Mouse (Mus musculus) megakaryocyte progenitor cell, adult 5-6 weeks (primary cell): ENCODE measurements around the gene Catsperg1. TPM values are rescaled to one million over a fixed set of nuclear protein-coding genes. Genes with fewer than 3 reads are reported as not detected.
"Not testable (repeated sequence)": the region's sequence is repeated elsewhere in the genome, so short reads cannot be mapped to it uniquely, and the experiment has no call there.

Source experiments
- ATAC-seq: replicated peaks from 2 replicates; pipeline ENCODE4 v1.8.0; 2016; ENCODE audit warnings: mild to moderate bottlenecking, moderate TSS enrichment, inconsistent platforms; ENCODE audit not compliant: poor library complexity
- total RNA-seq, 2 experiments: library from RNA; stranded (forward) in 1 of 2; stranded (reverse) in 1 of 2; fragments of 157-497, 149-512 nt in 1 of 2; fragments of 200-1000 nt in 1 of 2; gene quantifications; 2 replicates each; pipeline versions ENCODE4 v1.2.3 to v1.2.4; 2015 to 2017

The Catsperg1 gene
- total RNA-seq, 2 experiments from 2014 or later, result 0.50 to 1.1 TPM

- no peak for ATAC-seq
These were observed 17.7 kb upstream of the Catsperg1 start for GRCm38 (mm10) chr7:29231517-29231916.

GRCm38 (mm10) chr7:29230560-29230959 lies 16.7 kb upstream of the Catsperg1 start:
- no peak for ATAC-seq

DNA sequence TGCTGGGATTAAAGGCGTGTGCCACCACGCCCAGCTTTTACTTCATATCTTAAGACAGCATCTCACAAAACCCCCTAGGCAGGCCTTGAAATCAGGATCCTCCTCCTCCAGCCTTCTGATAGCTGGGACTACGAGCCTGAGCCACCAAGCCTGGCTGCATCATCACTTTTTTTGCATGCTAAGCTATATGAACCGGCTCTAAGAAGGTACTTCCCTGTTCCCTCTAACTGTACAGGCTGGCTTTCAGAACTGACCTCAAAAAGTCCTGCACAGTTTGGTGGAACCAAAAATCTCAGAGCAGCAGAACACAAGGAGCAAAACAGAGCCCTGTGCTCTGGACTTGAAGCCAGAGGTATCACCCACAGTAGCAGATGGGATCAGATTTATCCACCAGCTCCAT lies 14.4 kb upstream of the Catsperg1 start:
- no peak for ATAC-seq

GRCm38 (mm10) chr7:29225520-29225919 lies 11.7 kb upstream of the Catsperg1 start:
- no peak for ATAC-seq

- ATAC-seq, result no peak
These were observed 11.0 kb upstream of the Catsperg1 start for GRCm38 (mm10) chr7:29224756-29225394.

- no peak for ATAC-seq
These were observed 1.0 kb upstream of the Catsperg1 start for GRCm38 (mm10) chr7:29214846-29215245.

DNA sequence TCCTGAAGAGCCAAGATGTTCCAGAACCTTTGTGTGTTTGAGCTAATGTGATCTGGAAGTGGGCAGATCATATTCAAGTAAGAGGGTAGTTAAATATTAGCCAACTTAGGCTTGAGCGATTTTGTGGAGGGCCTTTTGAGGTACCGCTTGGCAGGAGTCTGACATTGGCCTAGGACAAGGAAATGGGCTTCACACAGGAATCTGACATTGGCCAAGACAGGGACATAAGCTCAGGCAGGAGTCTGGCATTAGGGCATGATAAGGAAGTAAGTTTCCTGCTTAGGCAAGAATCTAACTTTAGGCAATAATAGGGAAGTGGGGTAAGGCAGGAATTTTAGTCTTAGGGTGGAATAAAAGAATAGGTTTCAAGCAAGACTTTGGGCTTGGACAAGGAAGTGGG lies 401 bp upstream of the Catsperg1 start:
- ATAC-seq, result no peak

GRCm38 (mm10) chr7:29212775-29213560 lies 867 bp downstream of the Catsperg1 start:
- ATAC-seq, result not testable (repeated sequence)

- peak; percentile 36 for ATAC-seq
These were observed 1.6 kb downstream of the Catsperg1 start for GRCm38 (mm10) chr7:29212199-29212765.

DNA sequence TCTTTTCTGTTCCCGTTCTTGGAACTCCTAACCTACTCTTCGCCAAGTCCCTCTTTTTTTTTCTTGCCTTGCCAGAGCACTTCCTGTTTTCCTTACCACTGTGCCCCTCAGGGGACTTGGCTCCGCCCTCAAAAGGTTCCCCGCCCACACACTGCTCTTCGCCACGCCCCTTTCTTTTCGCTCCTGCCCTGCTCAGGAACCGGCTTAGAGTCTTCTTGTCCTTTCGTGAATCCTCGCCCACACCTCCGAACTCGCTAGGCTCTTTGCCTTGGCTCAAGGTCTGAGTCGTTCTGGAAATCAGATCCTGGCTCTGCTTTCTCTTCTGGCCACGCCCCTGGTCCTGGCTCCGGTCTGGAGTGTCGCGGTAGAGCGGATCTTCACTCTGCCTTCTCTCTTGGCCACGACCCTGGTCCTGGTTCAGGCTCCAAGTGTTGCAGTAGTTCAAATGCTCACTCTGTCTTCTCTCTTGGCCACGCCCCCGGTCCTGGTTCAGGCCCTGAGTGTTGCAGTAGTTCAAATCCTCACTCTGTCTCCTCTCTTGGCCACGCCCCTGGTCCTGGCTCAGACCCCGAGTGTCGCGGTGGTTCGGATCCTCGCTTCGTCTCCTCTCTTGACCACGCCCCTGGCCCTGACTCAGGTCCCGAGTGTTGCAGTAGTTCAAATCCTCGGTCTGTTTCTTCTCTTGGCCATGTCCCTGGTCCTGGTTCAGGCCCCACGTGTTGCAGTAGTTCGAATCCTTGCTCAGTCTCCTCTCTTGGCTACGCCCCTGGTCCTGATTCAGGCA lies 2.2 kb downstream of the Catsperg1 start:
- ATAC-seq, result peak; percentile 78

GRCm38 (mm10) chr7:29211013-29211412 lies 2.8 kb downstream of the Catsperg1 start:
- ATAC-seq, result peak; percentile 72

DNA sequence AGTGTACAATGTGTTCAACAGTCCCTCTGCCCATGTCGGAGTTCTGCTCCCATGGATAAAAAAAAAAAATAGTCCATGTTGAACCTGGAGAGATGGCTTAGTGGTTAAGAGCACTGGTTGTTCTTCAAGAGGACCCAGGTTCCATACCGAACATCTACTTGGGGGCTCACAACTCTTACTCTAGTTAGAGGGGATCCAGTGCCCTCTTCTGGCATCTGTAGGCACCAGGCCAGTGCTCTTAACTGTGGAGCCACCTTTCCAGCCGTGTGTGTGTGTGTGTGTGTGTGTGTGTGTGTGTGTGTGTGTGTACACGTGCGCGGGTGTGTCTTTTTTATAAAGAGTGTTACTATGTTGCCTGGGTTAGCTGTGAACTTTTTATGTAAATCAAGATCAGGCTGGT lies 11.3 kb downstream of the Catsperg1 start:
- 0 out of 2 replicates have a peak, but pooled peaks have one; percentile 23 for ATAC-seq

DNA sequence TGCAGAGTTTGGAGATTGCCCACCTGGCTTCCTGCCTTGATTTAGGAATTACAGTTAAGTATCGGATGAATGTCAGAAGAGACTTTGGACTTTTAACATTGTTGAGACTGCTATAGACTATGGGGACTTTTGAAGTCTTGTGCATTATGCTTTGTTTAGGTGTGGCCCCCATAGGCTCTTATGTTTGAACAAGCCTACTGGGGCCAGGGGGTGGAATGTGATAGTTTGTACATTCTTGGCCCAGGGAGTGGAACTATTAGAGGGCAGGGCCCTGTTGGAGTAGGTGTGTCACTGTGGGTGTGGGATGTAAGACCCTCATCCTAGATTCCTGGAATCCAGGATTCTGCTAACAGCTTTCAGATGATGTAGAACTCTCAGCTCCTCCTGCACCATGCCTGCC lies 19.6 kb downstream of the Catsperg1 start:
- not testable (repeated sequence) for ATAC-seq

- ATAC-seq, result not testable (repeated sequence)
These were observed 32.5 kb downstream of the Catsperg1 start for GRCm38 (mm10) chr7:29181323-29181722.

DNA sequence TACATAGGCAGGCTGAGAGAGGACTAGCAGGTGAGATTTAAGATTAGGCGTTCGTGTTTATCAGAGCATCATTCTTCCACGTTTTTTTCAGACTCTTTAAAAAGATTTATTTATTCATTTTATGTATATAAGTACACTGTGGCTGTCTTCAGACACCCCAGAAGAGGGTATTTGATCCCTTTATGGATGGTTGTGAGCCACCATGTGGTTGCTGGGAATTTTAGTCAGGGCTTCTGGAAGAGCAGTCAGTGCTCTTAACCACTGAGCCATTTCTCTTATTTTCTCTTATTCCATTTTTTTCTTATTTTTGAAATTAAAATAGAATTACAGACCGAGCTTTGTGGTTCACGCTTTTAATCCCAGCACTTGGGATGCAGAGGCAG lies 33.0 kb downstream of the Catsperg1 start:
- no peak for ATAC-seq

DNA sequence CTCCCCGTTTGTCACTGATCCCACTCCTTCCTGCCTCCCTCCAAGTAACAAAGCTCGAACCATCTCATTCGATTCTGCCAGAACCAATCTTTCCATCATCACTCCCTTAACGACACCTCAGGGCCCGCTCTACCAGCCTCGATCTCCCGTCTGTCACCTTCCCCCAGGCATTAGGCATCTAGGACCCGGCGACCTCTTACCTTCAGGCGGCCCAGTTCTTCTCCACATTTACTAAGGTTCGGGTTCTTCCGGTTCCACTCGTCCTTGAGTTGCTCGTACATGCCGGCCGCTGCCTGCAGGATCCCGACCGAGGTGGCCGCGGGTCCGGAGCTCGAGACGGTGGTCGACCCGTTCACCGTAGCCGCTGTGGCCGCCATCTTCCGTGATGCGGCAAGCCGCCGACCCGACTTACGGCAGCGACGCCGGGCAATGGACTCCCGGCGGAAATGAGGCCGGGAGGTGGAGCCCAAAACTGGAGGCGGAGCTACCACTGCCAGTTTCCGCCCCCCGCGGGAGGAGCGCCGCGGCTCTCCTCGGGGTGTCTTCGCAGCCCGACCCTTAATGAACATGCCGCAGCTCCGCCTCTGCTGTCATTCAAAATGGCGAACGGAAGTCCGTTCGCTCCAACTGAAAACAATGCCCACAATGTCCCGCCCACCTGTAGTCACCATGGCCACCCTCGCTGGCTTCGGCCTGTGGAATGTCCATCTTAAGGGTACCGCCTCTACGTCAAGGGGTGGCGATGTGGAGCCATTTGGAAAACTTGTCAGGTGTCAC lies 33.6 kb downstream of the Catsperg1 start, which contains the start of gene Psmd8:
Gene Psmd8 (minus strand): TSS at position 625 of the 777 bp plus-strand sequence.
- peak; percentile 95 for ATAC-seq

DNA sequence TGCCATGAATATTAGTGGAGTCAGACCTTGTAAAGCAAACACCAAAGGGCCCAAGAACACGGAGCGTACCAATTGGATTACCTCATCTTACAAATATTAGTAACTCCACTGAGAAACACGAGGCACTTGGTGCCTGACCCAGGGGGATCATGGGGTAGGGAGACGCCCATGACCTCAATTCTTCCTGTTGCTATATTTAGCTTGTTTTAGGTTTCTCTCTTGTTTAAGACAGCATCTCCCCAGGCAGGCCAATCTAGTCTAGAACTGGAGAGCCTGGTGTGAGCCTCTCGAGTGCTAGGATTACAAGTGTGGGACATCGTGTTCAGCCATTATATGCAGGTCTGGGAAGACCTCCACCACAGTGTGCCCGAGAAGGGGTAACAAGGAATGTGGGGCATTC lies 34.5 kb downstream of the Catsperg1 start:
- peak; percentile 21 for ATAC-seq

DNA sequence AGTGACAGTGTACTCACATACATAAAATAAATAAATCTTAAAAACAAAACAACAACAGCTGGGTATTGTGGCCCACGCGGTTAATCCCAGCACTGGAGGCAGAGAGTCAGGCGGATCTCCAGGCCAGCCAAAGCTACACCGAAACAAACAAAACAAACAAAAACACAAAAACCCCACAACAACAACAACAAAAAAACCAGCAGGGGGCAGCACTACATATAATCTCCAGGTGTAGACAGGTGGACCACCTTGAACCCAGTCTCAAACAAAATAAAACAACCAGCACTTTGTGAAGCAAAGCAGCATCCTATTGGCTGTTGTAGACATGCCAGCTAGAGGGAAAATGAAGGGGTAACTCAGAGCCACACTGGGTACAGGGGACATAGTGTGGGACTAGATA lies 35.7 kb downstream of the Catsperg1 start:
- no peak for ATAC-seq

GRCm38 (mm10) chr7:29172390-29173016 lies 41.3 kb downstream of the Catsperg1 start:
- ATAC-seq, result no peak

- ATAC-seq, result no peak
These were observed 42.2 kb downstream of the Catsperg1 start for GRCm38 (mm10) chr7:29171562-29172097.
